ENCODE assay signal across 10 mouse cellular contexts in genomic region chr1:58195541-58195940, GRCm38 (mm10). TPM values are rescaled to one million over a fixed set of nuclear protein-coding genes. Genes with fewer than 3 reads are reported as not detected.
DNase-seq lines count a peak whose midpoint lies in the region; ATAC-seq and TF ChIP-seq lines count a peak whose summit lies in the region.
"Had no signal": no experiment of that assay in that cellular context is flagged by ENCODE, and none has a peak within 500 bp of the region (broad histone marks: within the 10 kb centered on the region; RNA-seq: fewer than 3 reads in every experiment).

No protein-coding gene starts in this region.

- H3K4me3 ChIP-seq in hindbrain, embryonic 15.5 days, result no peak overlapping the region
- H3K4me3 ChIP-seq in hindbrain, embryonic 14.5 days (replicated peaks; ENCODE audit: low read length), result no peak overlapping the region
- no peak overlapping the region for H3K4me3 ChIP-seq in embryonic facial prominence, embryonic 15.5 days (replicated peaks)
- H3K4me3 ChIP-seq in lung, postnatal 0 days (ENCODE audit: low read depth, low read length), result no peak overlapping the region

- no peak overlapping the region for H3K9ac ChIP-seq in hindbrain, embryonic 15.5 days
- no peak overlapping the region for H3K9ac ChIP-seq in hindbrain, embryonic 14.5 days
- no peak overlapping the region for H3K9ac ChIP-seq in embryonic facial prominence, embryonic 15.5 days
- no peak overlapping the region for H3K9ac ChIP-seq in lung, postnatal 0 days (replicated peaks; ENCODE audit: low read depth)

- TF ChIP-seq CTCF in lung, postnatal 0 days (IDR thresholded peaks at IDR 0.05), result no peak

- no peak for TF ChIP-seq EP300 in lung, postnatal 0 days (IDR thresholded peaks at IDR 0.05)

- no peaks in the 10 kb centered on the region for H3K36me3 ChIP-seq in hindbrain, embryonic 15.5 days
- no peaks in the 10 kb centered on the region for H3K36me3 ChIP-seq in hindbrain, embryonic 14.5 days (replicated peaks; ENCODE audit: control insufficient read depth, insufficient read depth)
- H3K36me3 ChIP-seq in embryonic facial prominence, embryonic 15.5 days, result no peaks in the 10 kb centered on the region
- H3K36me3 ChIP-seq in lung, postnatal 0 days (ENCODE audit: insufficient read depth, low read length), result no peaks in the 10 kb centered on the region

- no peaks in the 10 kb centered on the region for H3K4me1 ChIP-seq in hindbrain, embryonic 15.5 days (replicated peaks)
- H3K4me1 ChIP-seq in hindbrain, embryonic 14.5 days (replicated peaks; ENCODE audit: control insufficient read depth, insufficient read depth, low read length), result no peaks in the 10 kb centered on the region
- peaks cover 4% of the 10 kb centered on the region; the same call in 1 of the 2 replicates for H3K4me1 ChIP-seq in embryonic facial prominence, embryonic 15.5 days
- no peaks in the 10 kb centered on the region for H3K4me1 ChIP-seq in lung, postnatal 0 days (ENCODE audit: insufficient read depth, low read depth, low read length)

- no peak for DNase-seq in hindbrain, embryonic 14.5 days (ENCODE audit: low spot score)
- DNase-seq in lung, postnatal 0 days (ENCODE audit: low spot score), result peak; percentile 16
- DNase-seq in thymus, adult 18-20 months, result peak; percentile 62 to 63
- no peak for DNase-seq in frontal cortex, postnatal 36 days (ENCODE audit: low spot score in 2 of 2)
- DNase-seq in adrenal gland, adult 8-10 months, result no peak
- DNase-seq in right cerebral cortex, postnatal 25 days, result no peak

- H3K27ac ChIP-seq in hindbrain, embryonic 15.5 days (replicated peaks), result no peak overlapping the region
- no peak overlapping the region for H3K27ac ChIP-seq in hindbrain, embryonic 14.5 days
- no peak overlapping the region for H3K27ac ChIP-seq in embryonic facial prominence, embryonic 15.5 days (replicated peaks)
- H3K27ac ChIP-seq in lung, postnatal 0 days (ENCODE audit: low read length), result no peak overlapping the region
- H3K27ac ChIP-seq: macrophage had no signal

- no peaks in the 10 kb centered on the region for H3K9me3 ChIP-seq in hindbrain, embryonic 15.5 days
- H3K9me3 ChIP-seq in hindbrain, embryonic 14.5 days (ENCODE audit: control insufficient read depth, low read length), result no peaks in the 10 kb centered on the region
- H3K9me3 ChIP-seq in embryonic facial prominence, embryonic 15.5 days (replicated peaks), result no peaks in the 10 kb centered on the region
- H3K9me3 ChIP-seq in lung, postnatal 0 days (ENCODE audit: low read length), result no peaks in the 10 kb centered on the region

- ATAC-seq in hindbrain, embryonic 15.5 days (ENCODE audit: low FRiP score, low read depth), result no peak
- no peak for ATAC-seq in hindbrain, embryonic 14.5 days (ENCODE audit: low FRiP score)
- no peak for ATAC-seq in embryonic facial prominence, embryonic 15.5 days (ENCODE audit: insufficient number of reproducible peaks, low FRiP score, low TSS enrichment, low read depth)
- ATAC-seq in lung, postnatal 0 days, result no peak; the same call in 1 of the 2 replicates
- ATAC-seq: Patski had no signal

- peak overlapping the region; percentile 27 for H3K4me2 ChIP-seq in hindbrain, embryonic 15.5 days
- no peak overlapping the region for H3K4me2 ChIP-seq in hindbrain, embryonic 14.5 days (replicated peaks)
- H3K4me2 ChIP-seq in embryonic facial prominence, embryonic 15.5 days (replicated peaks), result 0 out of 2 replicates have a peak overlapping the region, but pooled peaks have one; percentile 18
- no peak overlapping the region for H3K4me2 ChIP-seq in lung, postnatal 0 days (replicated peaks; ENCODE audit: low read depth, low read length)

- 19% methylated on average over 10 of the region's 10 CpGs for WGBS in hindbrain, embryonic 15.5 days
- 14% methylated on average over 10 of the region's 10 CpGs for WGBS in hindbrain, embryonic 14.5 days
- 13% methylated on average over 10 of the region's 10 CpGs for WGBS in embryonic facial prominence, embryonic 15.5 days
- 17% methylated on average over 10 of the region's 10 CpGs for WGBS in lung, postnatal 0 days

- no peaks in the 10 kb centered on the region for H3K27me3 ChIP-seq in hindbrain, embryonic 15.5 days
- H3K27me3 ChIP-seq in hindbrain, embryonic 14.5 days (ENCODE audit: control insufficient read depth, insufficient read depth, low read length), result no peaks in the 10 kb centered on the region
- H3K27me3 ChIP-seq in embryonic facial prominence, embryonic 15.5 days, result no peaks in the 10 kb centered on the region
- H3K27me3 ChIP-seq in lung, postnatal 0 days (replicated peaks; ENCODE audit: insufficient read depth, low read length), result no peaks in the 10 kb centered on the region

RNA-seq across cellular contexts. Expression of gene Aox4, which starts 14.7 kb away (rescaled TPM):
- polyA plus RNA-seq in hindbrain, embryonic 15.5 days (2015; fragmentation: Nextera tagmentation; extraction: Ambion mirVana), result 0.31 and 0.41 TPM in 2 replicates
- polyA plus RNA-seq in hindbrain, embryonic 14.5 days (2014; fragmentation: Nextera tagmentation; extraction: Ambion mirVana), result 0.39 and 0.54 TPM in 2 replicates
- 26.1 and 30.0 TPM in 2 replicates for polyA plus RNA-seq in embryonic facial prominence, embryonic 15.5 days (2015; fragmentation: Nextera tagmentation; extraction: Ambion mirVana)
- 0.04 TPM in 1 of 2 replicates, not detected in the other for polyA plus RNA-seq in lung, postnatal 0 days (2015; fragmentation: Nextera tagmentation; extraction: Ambion mirVana)
- total RNA-seq in adrenal gland, adult 8-10 months (2022), result not detected
- polyA plus RNA-seq: macrophage, Patski had no signal

Comparison
In these comparisons a context has a peak if more than half of its experiments do, and no peak if none do; other contexts are left out.
1. H3K4me2 ChIP-seq: peak in hindbrain, embryonic 15.5 days (single experiment) and embryonic facial prominence, embryonic 15.5 days (single experiment); none in hindbrain, embryonic 14.5 days (single experiment) and lung, postnatal 0 days (single experiment).
2. DNase-seq: peak in lung, postnatal 0 days (single experiment) and thymus, adult 18-20 months (2 of 2); none in hindbrain, embryonic 14.5 days (single experiment), frontal cortex, postnatal 36 days (0 of 2), adrenal gland, adult 8-10 months (single experiment) and right cerebral cortex, postnatal 25 days (single experiment).
3. RNA of gene Aox4, which starts 14.7 kb away (polyA plus RNA-seq): 26.1 to 30.0 TPM in embryonic facial prominence, embryonic 15.5 days; 0.39 to 0.54 TPM in hindbrain, embryonic 14.5 days, 0.31 to 0.41 TPM in hindbrain, embryonic 15.5 days and 0.04 TPM in lung, postnatal 0 days; every median in the first group is over 10 times any median in the second.